Mouse (Mus musculus): ENCODE measurements around the gene Tmtc2.

- TF ChIP-seq CTCF (IDR thresholded peaks at IDR 0.05; ENCODE audit: low read depth, low read length), result no peak
- no peak for TF ChIP-seq POLR2A (IDR thresholded peaks at IDR 0.05; ENCODE audit: extremely low read depth, insufficient read depth, low read length)
These were observed 34.6 kb downstream of the Tmtc2 start for GRCm38 (mm10) chr10:105539697-105540096.
